Mouse (Mus musculus) olfactory bulb, adult 2 months (tissue): Measurements from ENCODE around the gene Iba57.

Source experiments
- CTCF ChIP-seq: fragments of 200-500 bp; IDR thresholded peaks from 2 replicates; pipeline ENCODE4 v1.5.1; 2012; ENCODE audit warnings: low read depth, mild to moderate bottlenecking, low read length, moderate library complexity; ENCODE audit not compliant: insufficient read depth
- POLR2A ChIP-seq: fragments of 200-500 bp; IDR thresholded peaks from 2 replicates; pipeline ENCODE4 v1.6.1; 2012; ENCODE audit warnings: mild to moderate bottlenecking, low read depth, low read length, moderate library complexity; ENCODE audit not compliant: insufficient read depth

DNA sequence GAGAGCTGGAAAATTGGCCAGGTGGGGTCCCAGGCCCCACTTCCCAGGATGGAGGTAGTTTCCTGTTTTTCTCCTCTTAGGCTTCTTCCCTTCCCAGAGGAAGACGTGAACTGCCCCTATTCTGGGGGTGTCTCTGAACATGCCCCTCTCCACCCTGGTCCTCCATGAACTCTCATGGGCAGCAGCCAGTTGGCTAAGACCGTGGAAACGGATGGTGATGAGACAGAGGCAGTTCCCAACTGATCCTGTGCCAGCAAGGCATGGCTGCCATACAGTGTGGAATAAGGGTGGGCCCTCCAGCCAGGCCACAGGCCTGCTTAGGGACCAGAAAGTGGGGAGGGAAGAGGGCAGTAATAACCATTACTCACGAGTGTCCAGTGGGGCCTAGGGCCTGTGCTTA, 7.0 kb upstream of the Iba57 start:
- no peak for TF ChIP-seq CTCF
- TF ChIP-seq POLR2A = no peak
